Mouse (Mus musculus): Measurements from ENCODE around the gene Tjp1. TPM values are rescaled to one million over a fixed set of nuclear protein-coding genes. Genes with fewer than 3 reads are reported as not detected.

Tjp1 gene
- polyA plus RNA-seq, 1 experiment = 2.3 TPM

DNA sequence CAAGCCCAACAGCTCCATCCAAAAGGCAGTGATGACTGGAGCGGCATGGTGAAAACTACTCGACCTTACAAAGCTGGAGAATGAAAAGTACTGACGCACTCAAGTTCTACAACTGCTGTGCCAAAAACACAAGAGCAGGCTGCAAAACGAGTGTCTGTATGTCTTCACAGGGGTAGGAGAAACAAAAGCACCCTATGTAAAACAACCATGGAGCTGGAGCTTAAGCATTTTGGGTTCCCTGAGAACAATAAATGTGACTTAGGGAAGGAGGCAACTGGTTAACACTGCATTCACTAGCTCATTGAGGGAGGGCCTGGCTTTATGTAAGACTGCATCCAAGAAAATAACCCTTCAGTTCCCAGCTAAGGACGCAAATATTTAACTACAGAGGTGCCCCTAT, 158.5 kb downstream of the Tjp1 start:
- DNase-seq (ENCODE audit: low read depth in 1 of 2, low spot score in 2 of 2) = no peak
- peaks cover 4% of the 10 kb centered on the region; the same call in 1 of the 2 replicates for H3K4me1 ChIP-seq (ENCODE audit: control insufficient read depth, insufficient read depth, insufficient read length)
- TF ChIP-seq CTCF (IDR thresholded peaks at IDR 0.05; ENCODE audit: extremely low read depth, insufficient read depth, insufficient read length, insufficient replicate concordance) = no peak
- TF ChIP-seq POLR2A (IDR thresholded peaks at IDR 0.05; ENCODE audit: low read depth, low read length) = no peak

DNA sequence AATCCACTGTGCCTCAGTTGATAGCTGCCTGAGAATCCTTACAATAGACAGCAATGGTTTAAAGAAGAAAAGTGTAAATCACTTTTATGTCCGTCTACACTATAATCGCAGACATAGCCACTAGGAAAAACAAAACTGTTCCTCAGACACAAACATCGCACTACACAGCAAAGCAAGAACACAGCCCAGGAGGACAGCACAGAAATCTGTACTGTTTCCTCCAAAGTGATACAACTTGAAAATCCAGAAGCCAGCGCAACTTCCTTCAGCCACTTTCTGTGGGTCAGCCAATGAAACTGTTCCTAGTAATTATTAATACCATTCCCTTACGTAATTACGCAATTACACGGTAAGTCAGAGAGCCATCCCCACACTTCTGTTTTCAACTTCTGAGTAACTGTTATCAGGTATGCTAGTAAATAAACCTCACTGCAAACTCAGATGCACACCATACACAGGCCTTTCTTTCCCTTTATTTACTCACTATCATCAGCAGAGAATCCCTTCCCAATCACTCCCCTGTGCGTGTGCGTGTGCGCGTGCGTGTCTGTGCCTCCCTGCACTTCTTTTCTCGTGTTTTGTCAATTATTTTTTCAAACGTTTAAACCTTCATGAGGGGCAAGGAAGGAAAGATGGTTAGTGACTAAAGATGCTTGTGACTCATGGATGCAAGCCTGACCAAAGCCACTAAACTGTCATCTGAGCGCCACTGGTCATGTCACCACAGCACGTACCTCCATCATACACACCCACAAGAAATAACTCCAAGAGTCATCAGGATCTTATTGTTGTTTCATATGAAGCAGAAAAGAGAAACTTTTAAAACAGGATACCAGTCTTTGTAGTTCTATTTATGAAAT, 160.0 kb downstream of the Tjp1 start:
- Histone ChIP-seq H3K4me3 (ENCODE audit: extremely low read depth, insufficient read depth, insufficient read length) (no peak overlapping the region), H3K4me1 (ENCODE audit: control insufficient read depth, insufficient read depth, insufficient read length) (peaks cover 4% of the 10 kb centered on the region; the same call in 1 of the 2 replicates), H3K27ac (ENCODE audit: insufficient read depth, low read length) (no peak overlapping the region), H3K36me3 (ENCODE audit: control insufficient read depth, insufficient read depth, low read length) (no peaks in the 10 kb centered on the region), H3K27me3 (ENCODE audit: control insufficient read depth, insufficient read depth, low read length) (peaks cover 15% of the 10 kb centered on the region)
- 68% methylated on average over 16 of the region's 16 CpGs for WGBS
- TF ChIP-seq POLR2A (IDR thresholded peaks at IDR 0.05; ENCODE audit: low read depth, low read length) (no peak), CTCF (IDR thresholded peaks at IDR 0.05; ENCODE audit: extremely low read depth, insufficient read depth, insufficient read length, insufficient replicate concordance) (no peak)
- no peak for DNase-seq (ENCODE audit: low read depth in 1 of 2, low spot score in 2 of 2)

More for the DNA sequence above, 158.5 kb downstream of the Tjp1 start:
- Histone ChIP-seq H3K4me3 (ENCODE audit: extremely low read depth, insufficient read depth, insufficient read length) (no peak overlapping the region), H3K27ac (ENCODE audit: insufficient read depth, low read length) (no peak overlapping the region), H3K36me3 (ENCODE audit: control insufficient read depth, insufficient read depth, low read length) (no peaks in the 10 kb centered on the region), H3K27me3 (ENCODE audit: control insufficient read depth, insufficient read depth, low read length) (peaks cover 15% of the 10 kb centered on the region)
- WGBS = 46% methylated on average over 5 of the region's 5 CpGs

GRCm38 (mm10) chr7:65366153-65366552, 161.4 kb downstream of the Tjp1 start:
- no peak overlapping the region for H3K27ac ChIP-seq (ENCODE audit: insufficient read depth, low read length)
- WGBS = 58% methylated on average over 1 of the region's 1 CpGs
- no peak for DNase-seq (ENCODE audit: low read depth in 1 of 2, low spot score in 2 of 2)
- no peak overlapping the region for H3K4me3 ChIP-seq (ENCODE audit: extremely low read depth, insufficient read depth, insufficient read length)
- H3K27me3 ChIP-seq (ENCODE audit: control insufficient read depth, insufficient read depth, low read length) = peaks cover 12% of the 10 kb centered on the region
- no peaks in the 10 kb centered on the region for H3K36me3 ChIP-seq (ENCODE audit: control insufficient read depth, insufficient read depth, low read length)
- H3K4me1 ChIP-seq (ENCODE audit: control insufficient read depth, insufficient read depth, insufficient read length) = peaks cover 3% of the 10 kb centered on the region; the same call in 1 of the 2 replicates
- TF ChIP-seq POLR2A (IDR thresholded peaks at IDR 0.05; ENCODE audit: low read depth, low read length) = no peak
- TF ChIP-seq CTCF (IDR thresholded peaks at IDR 0.05; ENCODE audit: extremely low read depth, insufficient read depth, insufficient read length, insufficient replicate concordance) = no peak

GRCm38 (mm10) chr7:65365560-65365959, 162.0 kb downstream of the Tjp1 start:
- H3K36me3 ChIP-seq (ENCODE audit: control insufficient read depth, insufficient read depth, low read length) = no peaks in the 10 kb centered on the region
- DNase-seq (ENCODE audit: low read depth in 1 of 2, low spot score in 2 of 2) = no peak
- WGBS = 87% methylated on average over 4 of the region's 4 CpGs
- no peaks in the 10 kb centered on the region for H3K4me1 ChIP-seq (ENCODE audit: control insufficient read depth, insufficient read depth, insufficient read length)
- no peak overlapping the region for H3K4me3 ChIP-seq (ENCODE audit: extremely low read depth, insufficient read depth, insufficient read length)
- no peak overlapping the region for H3K27ac ChIP-seq (ENCODE audit: insufficient read depth, low read length)
- peaks cover 6% of the 10 kb centered on the region for H3K27me3 ChIP-seq (ENCODE audit: control insufficient read depth, insufficient read depth, low read length)
- TF ChIP-seq POLR2A (IDR thresholded peaks at IDR 0.05; ENCODE audit: low read depth, low read length) (no peak), CTCF (IDR thresholded peaks at IDR 0.05; ENCODE audit: extremely low read depth, insufficient read depth, insufficient read length, insufficient replicate concordance) (no peak)

GRCm38 (mm10) chr7:65360278-65360677, 167.3 kb downstream of the Tjp1 start:
- DNase-seq (ENCODE audit: low read depth in 1 of 2, low spot score in 2 of 2) = no peak
- no peaks in the 10 kb centered on the region for H3K36me3 ChIP-seq (ENCODE audit: control insufficient read depth, insufficient read depth, low read length)
- H3K27me3 ChIP-seq (ENCODE audit: control insufficient read depth, insufficient read depth, low read length) = no peaks in the 10 kb centered on the region
- WGBS = 60% methylated on average over 3 of the region's 3 CpGs
- H3K4me1 ChIP-seq (ENCODE audit: control insufficient read depth, insufficient read depth, insufficient read length) = no peaks in the 10 kb centered on the region; the same call in 1 of the 2 replicates
- TF ChIP-seq CTCF (IDR thresholded peaks at IDR 0.05; ENCODE audit: extremely low read depth, insufficient read depth, insufficient read length, insufficient replicate concordance) (no peak), POLR2A (IDR thresholded peaks at IDR 0.05; ENCODE audit: low read depth, low read length) (no peak)
- no peak overlapping the region for H3K4me3 ChIP-seq (ENCODE audit: extremely low read depth, insufficient read depth, insufficient read length)
- H3K27ac ChIP-seq (ENCODE audit: insufficient read depth, low read length) = no peak overlapping the region

DNA sequence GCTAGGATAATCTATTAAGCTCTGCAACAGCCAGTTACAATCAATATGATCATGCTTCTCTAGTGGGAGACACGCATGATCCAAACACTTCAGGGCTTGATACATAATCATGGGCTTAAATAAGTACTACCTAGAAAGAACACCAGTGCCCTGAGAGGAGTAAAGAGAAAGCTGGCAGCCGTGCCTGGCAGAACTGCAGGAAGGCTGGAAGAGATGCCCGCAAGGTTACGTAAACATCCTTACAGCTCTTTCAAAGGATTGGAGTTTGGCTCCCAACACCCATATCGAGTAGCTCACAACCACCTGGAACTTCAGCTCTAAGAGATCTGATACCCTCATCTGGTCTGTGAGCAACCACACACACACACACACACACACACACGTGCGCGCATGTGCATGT, 167.8 kb downstream of the Tjp1 start:
- no peaks in the 10 kb centered on the region; the same call in 1 of the 2 replicates for H3K4me1 ChIP-seq (ENCODE audit: control insufficient read depth, insufficient read depth, insufficient read length)
- no peaks in the 10 kb centered on the region for H3K27me3 ChIP-seq (ENCODE audit: control insufficient read depth, insufficient read depth, low read length)
- H3K36me3 ChIP-seq (ENCODE audit: control insufficient read depth, insufficient read depth, low read length) = no peaks in the 10 kb centered on the region
- TF ChIP-seq POLR2A (IDR thresholded peaks at IDR 0.05; ENCODE audit: low read depth, low read length) = no peak
- TF ChIP-seq CTCF (IDR thresholded peaks at IDR 0.05; ENCODE audit: extremely low read depth, insufficient read depth, insufficient read length, insufficient replicate concordance) = no peak
- no peak for DNase-seq (ENCODE audit: low read depth in 1 of 2, low spot score in 2 of 2)
- H3K4me3 ChIP-seq (ENCODE audit: extremely low read depth, insufficient read depth, insufficient read length) = no peak overlapping the region
- no peak overlapping the region for H3K27ac ChIP-seq (ENCODE audit: insufficient read depth, low read length)
- WGBS = 79% methylated on average over 8 of the region's 8 CpGs

DNA sequence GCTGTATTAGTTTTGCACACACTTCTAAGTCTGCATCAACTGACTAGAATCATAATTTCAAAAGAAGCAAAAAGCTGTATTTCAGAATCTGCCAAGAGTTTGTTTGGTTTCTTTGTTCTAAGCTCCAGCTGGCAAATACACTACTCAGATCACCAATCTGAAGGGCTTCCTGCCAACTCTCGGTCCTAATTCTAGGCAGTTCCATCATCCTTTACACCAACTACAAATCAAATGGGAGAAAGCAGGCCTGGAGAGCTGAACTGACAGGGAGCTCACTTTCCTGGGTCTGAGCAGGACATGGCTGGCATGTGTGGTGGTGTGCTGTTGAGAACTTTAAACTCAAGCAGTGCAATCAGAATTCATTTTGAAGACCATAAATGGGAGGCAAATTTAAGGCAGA, 170.0 kb downstream of the Tjp1 start:
- 70% methylated on average over 1 of the region's 1 CpGs for WGBS
- H3K4me1 ChIP-seq (ENCODE audit: control insufficient read depth, insufficient read depth, insufficient read length) = no peaks in the 10 kb centered on the region; the same call in 1 of the 2 replicates
- DNase-seq (ENCODE audit: low read depth in 1 of 2, low spot score in 2 of 2) = no peak
- H3K27me3 ChIP-seq (ENCODE audit: control insufficient read depth, insufficient read depth, low read length) = no peaks in the 10 kb centered on the region
- no peak overlapping the region for H3K4me3 ChIP-seq (ENCODE audit: extremely low read depth, insufficient read depth, insufficient read length)
- no peak overlapping the region for H3K27ac ChIP-seq (ENCODE audit: insufficient read depth, low read length)
- H3K36me3 ChIP-seq (ENCODE audit: control insufficient read depth, insufficient read depth, low read length) = no peaks in the 10 kb centered on the region
- no peak for TF ChIP-seq POLR2A (IDR thresholded peaks at IDR 0.05; ENCODE audit: low read depth, low read length)
- TF ChIP-seq CTCF (IDR thresholded peaks at IDR 0.05; ENCODE audit: extremely low read depth, insufficient read depth, insufficient read length, insufficient replicate concordance) = no peak
